Mouse (Mus musculus) CH12.LX (cell line): ENCODE data around the gene Ldb2. TPM values are rescaled to one million over a fixed set of nuclear protein-coding genes. Genes with fewer than 3 reads are reported as not detected.

Experiments
- DNase-seq: peaks from one replicate; pipeline ENCODE4 v3.0.0-alpha.2; 2013; ENCODE audit errors: extremely low read depth
- H3K27ac ChIP-seq: 2 replicates; pipeline ENCODE4 v1.5.1; 2012; ENCODE audit warnings: low read depth, mild to moderate bottlenecking, control low read depth, moderate library complexity; ENCODE audit not compliant: insufficient read depth
- H3K27me3 ChIP-seq: replicated peaks from 2 replicates; pipeline ENCODE3; 2012; ENCODE audit warnings: inconsistent platforms
- H3K36me3 ChIP-seq, 2 experiments: replicated peaks in 1 of 2; 2 replicates each; pipeline versions ENCODE3 to v1.6.1; 2012; ENCODE audit warnings: inconsistent platforms in 1 of 2, low read length in 1 of 2, mild to moderate bottlenecking in 1 of 2, mixed read lengths in 1 of 2, moderate library complexity in 1 of 2; ENCODE audit not compliant: control insufficient read depth in 1 of 2, insufficient read depth in 1 of 2
- H3K4me1 ChIP-seq, 2 experiments: 2 replicates each; pipeline ENCODE4 v1.6.1; 2012; ENCODE audit warnings: inconsistent platforms in 1 of 2, moderate library complexity in 1 of 2; ENCODE audit not compliant: insufficient read depth in 2 of 2, control insufficient read depth in 1 of 2
- H3K4me2 ChIP-seq: 2 replicates; pipeline ENCODE4 v1.6.1; 2012; ENCODE audit warnings: low read depth, mild to moderate bottlenecking, control low read depth; ENCODE audit not compliant: poor library complexity, insufficient read depth, severe bottlenecking
- H3K4me3 ChIP-seq, 3 experiments: fragments of 150-350 bp in 1 of 3; sonication (generic) in 1 of 3; replicated peaks in 1 of 3; 2 replicates each; pipeline versions ENCODE3 to v1.5.1; 2011 to 2012; ENCODE audit warnings: low read depth in 2 of 3, low read length in 2 of 3, mild to moderate bottlenecking in 2 of 3, moderate library complexity in 2 of 3, control low read depth in 1 of 3, improper control_type of control experiment in 1 of 3, inconsistent platforms in 1 of 3, mixed read lengths in 1 of 3; ENCODE audit not compliant: poor library complexity in 1 of 3
- H3K79me2 ChIP-seq: replicated peaks from 2 replicates; pipeline ENCODE4 v1.6.1; 2012; ENCODE audit warnings: mild to moderate bottlenecking, moderate library complexity; ENCODE audit not compliant: control insufficient read depth, poor library complexity, insufficient read depth, severe bottlenecking; ENCODE audit errors: extremely low read depth
- H3K9ac ChIP-seq: 2 replicates; pipeline ENCODE4 v1.6.1; 2012; ENCODE audit warnings: low read depth, mild to moderate bottlenecking, control low read depth, moderate library complexity; ENCODE audit not compliant: insufficient read depth
- H3K9me3 ChIP-seq: replicated peaks from 2 replicates; pipeline ENCODE3; 2012; ENCODE audit warnings: low read length, inconsistent platforms, mixed read lengths
- BHLHE40 ChIP-seq: IDR thresholded peaks from 2 replicates; pipeline ENCODE4 v1.6.1; 2011; ENCODE audit warnings: mild to moderate bottlenecking, low read depth, low read length, improper control_type of control experiment
- CHD2 ChIP-seq: IDR thresholded peaks from 2 replicates; pipeline ENCODE4 v1.6.1; 2011; ENCODE audit warnings: low read length, improper control_type of control experiment
- ELF1 ChIP-seq: IDR thresholded peaks from 2 replicates; pipeline ENCODE4 v1.6.1; 2014; ENCODE audit warnings: low read depth, mild to moderate bottlenecking, inconsistent platforms, low read length, improper control_type of control experiment
- EP300 ChIP-seq: IDR thresholded peaks from 2 replicates; pipeline ENCODE4 v1.6.1; 2011; ENCODE audit warnings: low read length, improper control_type of control experiment
- GABPA ChIP-seq: IDR thresholded peaks from 2 replicates; pipeline ENCODE4 v1.6.1; 2012; ENCODE audit warnings: low read depth, low read length, improper control_type of control experiment, inconsistent platforms; ENCODE audit not compliant: insufficient replicate concordance
- JUN ChIP-seq: IDR thresholded peaks from 2 replicates; pipeline ENCODE4 v1.6.1; 2011; ENCODE audit warnings: low read depth, mild to moderate bottlenecking, low read length, improper control_type of control experiment, moderate library complexity; ENCODE audit not compliant: insufficient read depth
- JUND ChIP-seq: conservative IDR thresholded peaks from 2 replicates; pipeline ENCODE4 v1.6.1; 2011; ENCODE audit warnings: low read depth, low read length, improper control_type of control experiment
- KAT2A ChIP-seq: IDR thresholded peaks from 2 replicates; pipeline ENCODE4 v1.6.1; 2012; ENCODE audit warnings: low read length, improper control_type of control experiment, inconsistent platforms; ENCODE audit not compliant: insufficient replicate concordance
- MAFK ChIP-seq: IDR thresholded peaks from 2 replicates; pipeline ENCODE4 v1.6.1; 2011; ENCODE audit warnings: low read length, improper control_type of control experiment; ENCODE audit not compliant: insufficient replicate concordance
- MAZ ChIP-seq: IDR thresholded peaks from 2 replicates; pipeline ENCODE4 v1.6.1; 2012; ENCODE audit warnings: low read depth, mild to moderate bottlenecking, inconsistent platforms, low read length, improper control_type of control experiment, moderate library complexity
- MEF2A ChIP-seq: IDR thresholded peaks from 2 replicates; pipeline ENCODE4 v1.6.1; 2014; ENCODE audit warnings: low read depth, mild to moderate bottlenecking, inconsistent platforms, low read length, improper control_type of control experiment, borderline replicate concordance
- MYC ChIP-seq: IDR thresholded peaks from 2 replicates; pipeline ENCODE4 v1.6.1; 2011; ENCODE audit warnings: low read depth, mild to moderate bottlenecking, improper control_type of control experiment, low read length
- PAX5 ChIP-seq: IDR thresholded peaks from 2 replicates; pipeline ENCODE4 v1.6.1; 2012; ENCODE audit warnings: low read length, inconsistent platforms, mixed read lengths
- SIN3A ChIP-seq: IDR thresholded peaks from 2 replicates; pipeline ENCODE4 v1.6.1; 2012; ENCODE audit warnings: low read length, improper control_type of control experiment, inconsistent platforms
- USF1 ChIP-seq: IDR thresholded peaks from 2 replicates; pipeline ENCODE4 v1.6.1; 2014; ENCODE audit warnings: low read depth, mild to moderate bottlenecking, inconsistent platforms, low read length, improper control_type of control experiment
- USF2 ChIP-seq: conservative IDR thresholded peaks from 2 replicates; pipeline ENCODE4 v1.6.1; 2011; ENCODE audit warnings: low read depth, low read length, improper control_type of control experiment
- ZKSCAN1 ChIP-seq: IDR thresholded peaks from 2 replicates; pipeline ENCODE4 v1.6.1; 2012; ENCODE audit warnings: low read depth, inconsistent platforms, low read length, improper control_type of control experiment, borderline replicate concordance
- ZMIZ1 ChIP-seq: IDR thresholded peaks from 2 replicates; pipeline ENCODE4 v1.6.1; 2012; ENCODE audit warnings: low read depth, mild to moderate bottlenecking, inconsistent platforms, low read length, improper control_type of control experiment
- ZNF384 ChIP-seq: IDR thresholded peaks from 2 replicates; pipeline ENCODE4 v1.6.1; 2012; ENCODE audit warnings: low read depth, low read length, improper control_type of control experiment, inconsistent platforms
- dilution Hi-C: fragments of 300-500 bp; cut with MboI; formaldehyde crosslinking; loops from 2 replicates; pipeline ENCODE4 v1.14.3; 2020; ENCODE audit warnings: low sequenced_read_pairs; ENCODE audit not compliant: extremely low pct_unique_long_range_greater_than_20kb, extremely low pct_ligation_motif_present
- in situ Hi-C: fragments of 300-500 bp; cut with MboI; formaldehyde crosslinking; loops from 3 replicates; pipeline ENCODE4 v1.14.3; 2019; ENCODE audit warnings: low sequenced_read_pairs, low pct_ligation_motif_present, low pct_unique_long_range_greater_than_20kb, mixed read lengths
- polyA plus RNA-seq: library from polyadenylated mRNA; unstranded; fragments of >175 nt; gene quantifications from 2 replicates; pipeline ENCODE4 v1.2.1, GENCODE M21; 2012; ENCODE audit warnings: low read depth; ENCODE audit not compliant: insufficient read length
- total RNA-seq, 2 experiments: library from RNA; depleted of rRNA; stranded (reverse); fragments of 300-350 nt in 1 of 2; fragments of >200 nt in 1 of 2; gene quantifications; 2 replicates each; pipeline ENCODE4 v1.2.3; 2012 to 2014

The Ldb2 gene
- total and polyA plus RNA-seq, 3 experiments: not detected

- dilution Hi-C loops: no loop called here
- no peak for DNase-seq
Measured at GRCm38 (mm10) chr5:44645952-44646841, 153.3 kb downstream of the Ldb2 start.

GRCm38 (mm10) chr5:44643079-44643478, 156.4 kb downstream of the Ldb2 start:
- dilution Hi-C loops (no loop called here), in situ Hi-C loops (no loop called here)
- H3K27ac ChIP-seq: no peak overlapping the region
- no peak for DNase-seq
- H3K9ac ChIP-seq: no peak overlapping the region
- no peak for TF ChIP-seq BHLHE40
- no peak for TF ChIP-seq ZKSCAN1
- no peak for TF ChIP-seq GABPA
- no peak for TF ChIP-seq MAFK
- H3K4me3 ChIP-seq: no peak overlapping the region
- no peak overlapping the region for H3K4me2 ChIP-seq
- no peaks in the 10 kb centered on the region for H3K36me3 ChIP-seq
- no peaks in the 10 kb centered on the region for H3K4me1 ChIP-seq
- H3K9me3 ChIP-seq: no peaks in the 10 kb centered on the region
- H3K27me3 ChIP-seq: no peaks in the 10 kb centered on the region
- no peaks in the 10 kb centered on the region for H3K79me2 ChIP-seq

More at GRCm38 (mm10) chr5:44645952-44646841, 153.3 kb downstream of the Ldb2 start:
- Histone ChIP-seq H3K36me3 (no peaks in the 10 kb centered on the region), H3K79me2 (no peaks in the 10 kb centered on the region), H3K4me3 (no peak overlapping the region), H3K9me3 (no peaks in the 10 kb centered on the region), H3K4me1 (no peaks in the 10 kb centered on the region), H3K27me3 (no peaks in the 10 kb centered on the region)
- in situ Hi-C loops: no loop called here
- TF ChIP-seq ZKSCAN1: no peak
- no peak for TF ChIP-seq JUND
- no peak for TF ChIP-seq ZNF384
- TF ChIP-seq USF1: no peak
- no peak for TF ChIP-seq ELF1
- no peak for TF ChIP-seq PAX5
- TF ChIP-seq MEF2A: no peak
- TF ChIP-seq, all 38 proteins: peak for 0
- H3K4me2 ChIP-seq: no peak overlapping the region
- H3K27ac ChIP-seq: no peak overlapping the region
- no peak overlapping the region for H3K9ac ChIP-seq

- Histone ChIP-seq H3K79me2 (no peaks in the 10 kb centered on the region), H3K4me1 (no peaks in the 10 kb centered on the region), H3K27ac (no peak overlapping the region), H3K4me3 (no peak overlapping the region), H3K36me3 (no peaks in the 10 kb centered on the region), H3K9me3 (no peaks in the 10 kb centered on the region), H3K9ac (no peak overlapping the region), H3K27me3 (no peaks in the 10 kb centered on the region), H3K4me2 (no peak overlapping the region)
- no peak for TF ChIP-seq CHD2
- no peak for TF ChIP-seq USF2
- no peak for TF ChIP-seq SIN3A
- no peak for TF ChIP-seq MAZ
- TF ChIP-seq JUN: no peak
- no peak for TF ChIP-seq MYC
- no peak for TF ChIP-seq KAT2A
- no peak for TF ChIP-seq EP300
- TF ChIP-seq BHLHE40: no peak
- TF ChIP-seq MEF2A: no peak
- no peak for TF ChIP-seq ZMIZ1
- DNase-seq: no peak
- in situ Hi-C loops (no loop called here), dilution Hi-C loops (no loop called here)
Measured at GRCm38 (mm10) chr5:44641060-44641459, 158.4 kb downstream of the Ldb2 start.
